Mouse (Mus musculus): ENCODE data around the gene Fgfr2. TPM values are rescaled to one million over a fixed set of nuclear protein-coding genes. Genes with fewer than 3 reads are reported as not detected.

The Fgfr2 gene
- polyA plus RNA-seq, 1 experiment from 2014 or later, result 39.7 TPM

Other genes starting within 250 kb of the Fgfr2 start
- 41.7 TPM for gene Zranb1, start 192.2 kb downstream of the Fgfr2 start, polyA plus RNA-seq (2014; fragmentation: Illumina TruSeq; extraction: RNeasy Lipid Tissue Mini Kit (QIAGEN cat#74804); ENCODE audit: low replicate concordance)
- gene Ctbp2, start 1.0 kb upstream of the Fgfr2 start, polyA plus RNA-seq (2014; fragmentation: Illumina TruSeq; extraction: RNeasy Lipid Tissue Mini Kit (QIAGEN cat#74804); ENCODE audit: low replicate concordance), result 27.3 TPM

All from small intestine, adult 10 weeks (tissue).